Mouse (Mus musculus) limb, embryonic 15.5 days (tissue): ENCODE data around the gene Ankrd6. TPM values are rescaled to one million over a fixed set of nuclear protein-coding genes. Genes with fewer than 3 reads are reported as not detected.

Experiments
- ATAC-seq: fragments of 200-750 bp; cut with Nextera tagmentation; 2 replicates; pipeline ENCODE4 v1.8.0; 2017; ENCODE audit warnings: low read depth, moderate TSS enrichment; ENCODE audit not compliant: insufficient number of reproducible peaks, low FRiP score, low TSS enrichment
- H3K27ac ChIP-seq: fragments of 300-500 bp; sonication (generic); 2 replicates; pipeline ENCODE4 v1.5.1; 2015; ENCODE audit warnings: moderate library complexity, mild to moderate bottlenecking, inconsistent platforms
- H3K27me3 ChIP-seq: fragments of 300-500 bp; sonication (generic); 2 replicates; pipeline ENCODE4 v1.6.1; 2015; ENCODE audit warnings: inconsistent platforms
- H3K36me3 ChIP-seq: fragments of 300-500 bp; sonication (generic); 2 replicates; pipeline ENCODE4 v1.6.1; 2015; ENCODE audit warnings: inconsistent platforms
- H3K4me1 ChIP-seq: fragments of 300-500 bp; sonication (generic); 2 replicates; pipeline ENCODE4 v1.6.1; 2015; ENCODE audit warnings: inconsistent platforms
- H3K4me2 ChIP-seq: fragments of 300-500 bp; sonication (generic); 2 replicates; pipeline ENCODE4 v1.6.1; 2015; ENCODE audit warnings: mild to moderate bottlenecking, inconsistent platforms
- H3K4me3 ChIP-seq: fragments of 300-500 bp; sonication (generic); 2 replicates; pipeline ENCODE4 v1.5.1; 2015; ENCODE audit warnings: mild to moderate bottlenecking, inconsistent platforms
- H3K9ac ChIP-seq: fragments of 300-500 bp; sonication (generic); 2 replicates; pipeline ENCODE4 v1.6.1; 2015; ENCODE audit warnings: inconsistent platforms
- H3K9me3 ChIP-seq: fragments of 300-500 bp; sonication (generic); 2 replicates; pipeline ENCODE4 v1.6.1; 2016; ENCODE audit warnings: inconsistent platforms
- WGBS: fragments of 180-500 bp; shearing (Covaris S2); methylation state at CpG from one replicate; pipeline ENCODE4 v1.1.7; 2015; 5-methylcytosine and 5-hydroxymethylcytosine counted together
- polyA plus RNA-seq: library from polyadenylated mRNA; unstranded; fragments of >200 nt; fragmentation: Nextera tagmentation; extraction: Ambion mirVana; gene quantifications from 2 replicates; pipeline ENCODE4 v1.2.1, GENCODE M21; 2015

Ankrd6 gene
- polyA plus RNA-seq, 1 experiment from 2014 or later, result 10.5 TPM

DNA sequence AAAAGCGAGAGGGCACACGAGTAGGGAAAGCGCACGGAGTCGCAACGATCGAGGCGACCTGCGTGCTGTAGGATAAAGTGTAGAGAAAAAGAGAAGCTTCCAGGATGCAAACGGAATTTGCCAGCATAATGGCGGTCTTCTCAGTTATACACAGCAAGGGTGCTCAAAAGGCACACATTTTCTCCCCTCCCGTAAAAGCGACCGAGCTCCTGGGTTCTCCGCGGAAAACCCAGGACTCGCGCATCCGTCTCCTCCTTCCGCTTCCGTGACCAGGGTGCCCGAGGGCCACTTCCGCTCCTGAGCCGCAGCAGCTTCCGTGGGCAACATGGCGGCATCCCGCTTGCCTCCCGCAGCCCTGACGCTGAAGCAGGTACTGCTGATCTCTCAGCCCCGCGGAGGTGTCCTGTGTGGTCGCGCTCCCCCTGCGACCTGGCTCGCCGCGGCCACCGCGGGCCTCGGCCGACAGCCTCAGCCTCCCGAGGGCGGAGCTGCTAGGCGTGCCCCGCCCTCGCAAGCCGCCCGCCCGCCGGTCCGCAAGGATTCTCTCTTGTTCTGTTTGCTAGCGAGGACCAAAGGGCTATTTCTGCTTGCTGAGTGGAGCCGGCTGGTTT is 150.6 kb downstream of the Ankrd6 start, which contains the start of gene Lyrm2:
Gene Lyrm2, plus strand, starts transcription at position 288 of the 611 bp plus-strand sequence.
- Histone ChIP-seq H3K4me1 (peaks cover 9% of the 10 kb centered on the region), H3K27me3 (no peaks in the 10 kb centered on the region), H3K4me2 (peak within 1 kb of the TSS; percentile 60), H3K9ac (peak within 1 kb of the TSS; percentile 78), H3K9me3 (no peaks in the 10 kb centered on the region), H3K27ac (peak within 1 kb of the TSS; percentile 100), H3K4me3 (peak within 1 kb of the TSS; percentile 90), H3K36me3 (no peaks in the 10 kb centered on the region)
- peak; percentile 67; the same call in 1 of the 2 replicates for ATAC-seq
- WGBS, result under 1% methylated on average over 52 of the region's 53 CpGs

DNA sequence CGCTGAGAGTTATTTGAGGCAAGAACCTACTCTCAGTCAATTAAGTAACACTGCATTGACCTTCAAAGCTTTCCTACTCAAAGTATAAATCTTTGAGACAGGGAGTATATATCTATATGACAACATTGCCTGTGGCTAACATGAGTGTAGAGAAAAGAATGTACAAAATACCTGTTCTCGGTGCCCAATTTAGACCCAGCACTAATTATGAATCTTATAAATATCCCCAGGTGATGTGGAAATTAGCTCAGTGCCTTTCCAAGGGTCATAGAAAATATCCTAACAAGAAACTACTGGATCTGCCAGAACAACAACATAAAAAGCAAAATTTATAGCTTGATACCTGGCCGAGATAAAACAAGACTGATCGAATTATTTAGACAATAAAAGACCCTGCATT is 151.7 kb downstream of the Ankrd6 start:
- whole genome bisulfite sequencing, result 82% methylated on average over 4 of the region's 4 CpGs
- Histone ChIP-seq H3K4me3 (no peak overlapping the region), H3K9me3 (no peaks in the 10 kb centered on the region), H3K4me2 (no peak overlapping the region), H3K27ac (no peak overlapping the region), H3K9ac (no peak overlapping the region), H3K4me1 (peaks cover 9% of the 10 kb centered on the region), H3K36me3 (no peaks in the 10 kb centered on the region), H3K27me3 (no peaks in the 10 kb centered on the region)
- ATAC-seq, result no peak

DNA sequence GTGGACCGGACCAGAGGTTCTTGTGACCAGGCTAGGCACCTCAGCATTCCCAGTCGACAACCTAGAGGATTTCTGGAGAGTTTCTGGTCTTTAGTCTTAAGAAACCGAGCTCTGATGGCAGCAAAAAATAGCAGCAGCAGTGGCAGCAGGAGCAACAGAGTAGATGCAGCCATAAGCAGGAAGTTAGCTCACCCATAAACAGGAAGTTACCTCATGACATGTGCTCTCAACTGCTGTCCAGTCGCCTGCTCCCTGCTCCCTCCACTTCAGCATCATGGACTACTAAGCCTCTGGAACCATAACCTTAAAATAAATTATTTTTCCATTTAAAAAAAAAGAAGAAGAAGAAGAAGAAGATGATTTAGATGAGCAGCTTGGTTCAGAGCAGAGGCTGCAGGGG is 161.6 kb downstream of the Ankrd6 start:
- Histone ChIP-seq H3K4me3 (no peak overlapping the region), H3K9ac (no peak overlapping the region), H3K4me2 (no peak overlapping the region), H3K9me3 (no peaks in the 10 kb centered on the region), H3K27ac (no peak overlapping the region), H3K27me3 (no peaks in the 10 kb centered on the region), H3K36me3 (no peaks in the 10 kb centered on the region), H3K4me1 (no peaks in the 10 kb centered on the region)
- 84% methylated on average over 4 of the region's 4 CpGs for WGBS
- ATAC-seq, result no peak

DNA sequence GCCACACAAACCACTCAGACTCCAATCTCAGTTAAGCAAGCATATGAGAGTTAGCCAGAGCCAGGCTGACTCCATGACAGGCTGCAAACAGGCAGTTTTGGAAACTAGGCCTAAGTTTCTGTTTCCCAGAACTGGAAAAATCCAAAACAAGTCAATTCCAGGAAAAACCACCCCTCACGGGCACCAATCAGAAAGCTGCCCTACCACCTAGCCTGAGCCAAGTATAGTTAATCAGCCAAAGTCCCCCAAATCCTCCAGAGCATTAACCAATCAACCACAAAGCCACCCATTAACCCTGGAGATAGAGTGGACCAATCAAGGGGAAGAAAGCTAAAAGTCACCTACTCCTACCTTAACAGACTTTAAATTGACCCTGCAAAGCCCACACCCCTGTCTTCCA is 163.5 kb downstream of the Ankrd6 start:
- Histone ChIP-seq H3K4me3 (no peak overlapping the region), H3K4me1 (no peaks in the 10 kb centered on the region), H3K27ac (no peak overlapping the region), H3K9ac (no peak overlapping the region), H3K4me2 (no peak overlapping the region), H3K27me3 (no peaks in the 10 kb centered on the region), H3K36me3 (no peaks in the 10 kb centered on the region), H3K9me3 (no peaks in the 10 kb centered on the region)
- WGBS, result 79% methylated on average over 1 of the region's 1 CpGs
- ATAC-seq, result no peak

DNA sequence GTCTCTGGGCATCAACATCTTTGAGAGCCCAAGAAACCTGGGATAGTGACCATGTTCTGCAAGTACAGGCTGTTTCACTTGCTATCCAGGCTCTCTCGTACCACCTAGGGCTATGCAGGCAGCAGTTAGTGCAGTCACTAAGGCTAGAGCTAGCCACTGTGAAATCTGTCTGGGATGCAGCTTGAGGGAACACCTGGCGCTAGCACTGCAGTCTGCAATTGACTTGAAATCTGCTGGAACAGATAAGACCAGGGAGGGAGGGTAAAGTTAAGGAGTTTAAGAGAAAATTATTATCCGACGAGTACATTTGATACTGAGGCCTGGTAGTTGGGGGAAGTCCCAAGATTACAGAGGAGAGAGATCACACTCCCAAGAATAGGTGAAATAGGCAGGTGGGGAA is 170.6 kb downstream of the Ankrd6 start:
- no peak overlapping the region for H3K4me2 ChIP-seq
- 93% methylated on average over 4 of the region's 4 CpGs for WGBS
- no peaks in the 10 kb centered on the region for H3K4me1 ChIP-seq
- H3K4me3 ChIP-seq, result no peak overlapping the region
- no peaks in the 10 kb centered on the region for H3K27me3 ChIP-seq
- H3K27ac ChIP-seq, result no peak overlapping the region
- H3K36me3 ChIP-seq, result peaks cover 11% of the 10 kb centered on the region
- no peaks in the 10 kb centered on the region for H3K9me3 ChIP-seq
- no peak for ATAC-seq
- H3K9ac ChIP-seq, result no peak overlapping the region

DNA sequence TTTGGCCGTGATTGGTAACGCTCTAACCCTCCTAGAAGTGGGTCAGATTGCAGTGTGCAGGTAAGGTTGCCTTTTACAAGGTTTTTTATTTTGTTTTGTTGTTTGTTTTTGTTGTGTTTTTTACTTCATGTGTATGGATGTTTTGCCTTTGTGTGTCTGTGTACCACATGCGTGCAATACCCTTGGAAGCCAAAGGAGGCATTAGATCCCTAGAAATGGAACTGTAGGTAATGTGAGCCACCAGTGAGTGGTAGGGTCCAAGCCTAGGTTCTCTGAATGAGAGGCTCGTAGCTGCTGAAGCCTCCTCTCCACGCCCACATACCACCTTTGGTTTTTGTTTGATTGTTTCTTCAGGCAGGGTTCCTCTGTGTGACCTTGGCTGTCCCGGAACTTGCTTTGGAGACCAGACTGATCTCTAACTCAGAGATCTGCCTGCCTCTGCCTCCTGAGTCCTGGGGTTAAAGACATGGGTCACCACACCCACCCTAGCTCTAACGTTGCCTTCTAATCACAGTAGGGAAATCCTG is 180.3 kb downstream of the Ankrd6 start:
- Histone ChIP-seq H3K4me3 (no peak overlapping the region), H3K9ac (no peak overlapping the region), H3K27ac (no peak overlapping the region), H3K27me3 (no peaks in the 10 kb centered on the region), H3K4me1 (no peaks in the 10 kb centered on the region), H3K36me3 (peaks cover 69% of the 10 kb centered on the region), H3K4me2 (no peak overlapping the region), H3K9me3 (no peaks in the 10 kb centered on the region)
- WGBS, result 92% methylated on average over 7 of the region's 7 CpGs
- ATAC-seq, result no peak

DNA sequence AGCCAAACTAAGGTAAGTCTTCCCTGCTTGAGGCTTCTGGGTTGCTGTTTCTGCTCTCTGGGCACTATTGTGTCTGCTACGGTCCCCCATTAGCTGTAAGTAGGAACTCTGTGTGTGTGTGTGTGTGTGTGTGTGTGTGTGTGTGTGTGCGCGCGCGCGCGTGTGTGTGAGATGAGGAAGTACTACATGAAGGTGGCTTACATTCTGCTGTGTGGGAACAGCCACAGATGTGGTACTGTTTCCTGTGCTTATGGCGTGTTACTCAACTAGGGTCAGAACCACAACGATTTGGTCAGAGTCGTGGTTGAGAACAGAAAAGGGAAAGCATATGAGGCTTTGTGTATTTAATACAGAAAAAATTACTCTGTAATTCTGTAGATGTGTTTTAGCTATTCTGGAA is 182.6 kb downstream of the Ankrd6 start:
- 89% methylated on average over 10 of the region's 10 CpGs for WGBS
- no peaks in the 10 kb centered on the region for H3K9me3 ChIP-seq
- ATAC-seq, result no peak
- no peak overlapping the region for H3K27ac ChIP-seq
- H3K9ac ChIP-seq, result no peak overlapping the region
- H3K4me2 ChIP-seq, result no peak overlapping the region
- no peak overlapping the region for H3K4me3 ChIP-seq
- H3K36me3 ChIP-seq, result peaks cover 63% of the 10 kb centered on the region
- no peaks in the 10 kb centered on the region for H3K27me3 ChIP-seq
- no peaks in the 10 kb centered on the region for H3K4me1 ChIP-seq

DNA sequence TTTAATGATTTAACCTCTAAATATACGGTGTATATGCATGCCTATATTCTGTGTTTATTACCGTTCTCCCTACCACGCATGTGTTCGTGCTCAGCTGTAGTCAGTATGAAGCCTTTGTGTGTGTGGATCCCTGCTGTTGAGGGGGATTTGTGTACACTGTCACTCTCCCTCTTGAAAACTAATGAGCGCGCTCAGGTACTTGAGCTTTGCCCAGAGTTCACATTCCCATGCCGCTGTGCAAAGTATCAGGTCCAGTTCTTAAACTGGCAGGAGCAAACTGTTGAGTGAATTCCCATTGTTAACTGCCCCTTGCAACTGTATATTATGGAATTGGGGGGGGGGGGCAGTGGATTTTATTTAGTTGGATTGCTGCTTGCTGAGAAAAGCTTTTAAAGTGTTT is 183.2 kb downstream of the Ankrd6 start:
- no peak overlapping the region for H3K27ac ChIP-seq
- no peaks in the 10 kb centered on the region for H3K27me3 ChIP-seq
- peaks cover 63% of the 10 kb centered on the region for H3K36me3 ChIP-seq
- no peaks in the 10 kb centered on the region for H3K4me1 ChIP-seq
- no peak overlapping the region for H3K9ac ChIP-seq
- ATAC-seq, result no peak
- 90% methylated on average over 7 of the region's 7 CpGs for WGBS
- H3K4me3 ChIP-seq, result no peak overlapping the region
- no peak overlapping the region for H3K4me2 ChIP-seq
- no peaks in the 10 kb centered on the region for H3K9me3 ChIP-seq

DNA sequence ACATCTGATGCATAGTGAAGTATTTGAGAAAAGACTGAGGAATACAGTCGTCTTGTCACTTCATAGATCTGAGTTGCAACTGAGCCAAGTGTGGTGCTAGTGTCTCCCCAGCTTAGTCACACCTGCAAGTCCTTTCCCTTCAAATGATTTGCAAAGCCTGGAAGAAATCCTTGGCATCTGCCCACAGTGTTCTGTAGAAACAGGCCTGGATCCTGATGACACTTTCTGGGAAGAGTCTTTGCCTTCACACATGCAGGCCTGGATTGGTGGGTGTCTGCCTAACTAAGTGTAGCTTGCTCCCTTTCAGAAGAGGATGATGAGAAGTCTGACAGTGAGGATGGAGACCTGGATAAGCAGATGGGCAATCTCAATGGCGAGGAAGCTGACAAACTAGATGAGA is 193.2 kb downstream of the Ankrd6 start:
- peaks cover 68% of the 10 kb centered on the region for H3K36me3 ChIP-seq
- H3K4me2 ChIP-seq, result no peak overlapping the region
- no peak overlapping the region for H3K4me3 ChIP-seq
- 80% methylated on average over 2 of the region's 2 CpGs for WGBS
- H3K9ac ChIP-seq, result no peak overlapping the region
- H3K27ac ChIP-seq, result no peak overlapping the region
- no peak for ATAC-seq
- H3K9me3 ChIP-seq, result no peaks in the 10 kb centered on the region
- no peaks in the 10 kb centered on the region for H3K4me1 ChIP-seq
- no peaks in the 10 kb centered on the region for H3K27me3 ChIP-seq

Other genes starting within 250 kb of the Ankrd6 start
- gene Lyrm2, start 150.6 kb downstream of the Ankrd6 start, polyA plus RNA-seq, result 85.4 and 97.6 TPM in 2 replicates
- 13.1 and 17.3 TPM in 2 replicates for gene Rragd, start 32.2 kb upstream of the Ankrd6 start, polyA plus RNA-seq
- 43.3 and 49.1 TPM in 2 replicates for gene Ube2j1, start 80.6 kb upstream of the Ankrd6 start, polyA plus RNA-seq
- gene Gabrr2, start 112.2 kb upstream of the Ankrd6 start, polyA plus RNA-seq, result 0.78 and 0.90 TPM in 2 replicates
- gene Gabrr1, start 181.7 kb upstream of the Ankrd6 start, polyA plus RNA-seq, result 0.06 TPM in 1 of 2 replicates, not detected in the other
- 1.5 and 1.7 TPM in 2 replicates for gene Pm20d2, start 238.9 kb upstream of the Ankrd6 start, polyA plus RNA-seq